Mouse (Mus musculus) megakaryocyte, embryonic 14.5 days (primary cell): ENCODE measurements around the gene Pxn.

ENCODE experiments used
- FLI1 ChIP-seq: IDR thresholded peaks from 2 replicates; pipeline ENCODE4 v1.6.1; 2012; ENCODE audit warnings: low read length, inconsistent platforms, mixed read lengths
- GATA1 ChIP-seq: IDR thresholded peaks from 3 replicates; pipeline ENCODE4 v1.6.1; 2012; ENCODE audit warnings: mixed read lengths, low read length, inconsistent platforms, borderline replicate concordance

GRCm38 (mm10) chr5:115497033-115497432 lies 9.4 kb upstream of the Pxn start:
- TF ChIP-seq FLI1 (no peak), GATA1 (no peak)
